Mouse (Mus musculus): ENCODE data around the gene Mrpl36.

Gene Mrpl36

GRCm38 (mm10) chr13:73327827-73328698 is at the start of gene Mrpl36, which contains the start of gene Ndufs6:
Mrpl36 (plus strand) TSS chr13:73328513.
Ndufs6 (minus strand) TSS chr13:73328542.
- peak; percentile 96 for DNase-seq (ENCODE audit: low read depth, low spot score)

GRCm38 (mm10) chr13:73279196-73279595 is 49.1 kb upstream of the Mrpl36 start:
- peak; percentile 62 for DNase-seq (ENCODE audit: low read depth, low spot score)

- no peak for DNase-seq (ENCODE audit: low read depth, low spot score)
These were observed 45.9 kb upstream of the Mrpl36 start for GRCm38 (mm10) chr13:73282407-73282806.

- no peak for DNase-seq (ENCODE audit: low read depth, low spot score)
These were observed 44.8 kb upstream of the Mrpl36 start for GRCm38 (mm10) chr13:73283534-73283933.

GRCm38 (mm10) chr13:73290206-73290605 is 38.1 kb upstream of the Mrpl36 start:
- no peak for DNase-seq (ENCODE audit: low read depth, low spot score)

GRCm38 (mm10) chr13:73291102-73291501 is 37.2 kb upstream of the Mrpl36 start:
- no peak for DNase-seq (ENCODE audit: low read depth, low spot score)

- DNase-seq (ENCODE audit: low read depth, low spot score): no peak
These were observed 29.6 kb upstream of the Mrpl36 start for GRCm38 (mm10) chr13:73298717-73299116.

GRCm38 (mm10) chr13:73299322-73299721 is 29.0 kb upstream of the Mrpl36 start:
- DNase-seq (ENCODE audit: low read depth, low spot score): no peak

GRCm38 (mm10) chr13:73304729-73305128 is 23.6 kb upstream of the Mrpl36 start:
- peak; percentile 10 for DNase-seq (ENCODE audit: low read depth, low spot score)

GRCm38 (mm10) chr13:73305398-73306084 is 22.8 kb upstream of the Mrpl36 start:
- DNase-seq (ENCODE audit: low read depth, low spot score): peak; percentile 75

GRCm38 (mm10) chr13:73306085-73306410 is 22.3 kb upstream of the Mrpl36 start:
- DNase-seq (ENCODE audit: low read depth, low spot score): no peak

GRCm38 (mm10) chr13:73306430-73306829 is 21.9 kb upstream of the Mrpl36 start:
- DNase-seq (ENCODE audit: low read depth, low spot score): no peak

GRCm38 (mm10) chr13:73310183-73310929 is 18.0 kb upstream of the Mrpl36 start:
- peak; percentile 73 for DNase-seq (ENCODE audit: low read depth, low spot score)

GRCm38 (mm10) chr13:73320048-73320447 is 8.3 kb upstream of the Mrpl36 start:
- DNase-seq (ENCODE audit: low read depth, low spot score): no peak

- DNase-seq (ENCODE audit: low read depth, low spot score): no peak
These were observed 5.7 kb upstream of the Mrpl36 start for GRCm38 (mm10) chr13:73322626-73323025.

- DNase-seq (ENCODE audit: low read depth, low spot score): no peak
These were observed 4.9 kb upstream of the Mrpl36 start for GRCm38 (mm10) chr13:73323406-73323805.

GRCm38 (mm10) chr13:73330844-73331501 is 2.7 kb downstream of the Mrpl36 start:
- peak; percentile 91 for DNase-seq (ENCODE audit: low read depth, low spot score)

- DNase-seq (ENCODE audit: low read depth, low spot score): no peak
These were observed 3.4 kb downstream of the Mrpl36 start for GRCm38 (mm10) chr13:73331736-73332135.

GRCm38 (mm10) chr13:73336753-73337152 is 8.4 kb downstream of the Mrpl36 start:
- DNase-seq (ENCODE audit: low read depth, low spot score): no peak

- DNase-seq (ENCODE audit: low read depth, low spot score): peak; percentile 59
These were observed 17.0 kb downstream of the Mrpl36 start for GRCm38 (mm10) chr13:73345102-73345890.

GRCm38 (mm10) chr13:73346131-73346530 is 17.8 kb downstream of the Mrpl36 start:
- DNase-seq (ENCODE audit: low read depth, low spot score): no peak

Data from A20 (cell line).